Mouse (Mus musculus): Measurements from ENCODE around the gene Pank2.
"Not testable (repeated sequence)": the region's sequence is repeated elsewhere in the genome, so short reads cannot be mapped to it uniquely, and the experiment has no call there.

Gene Pank2

GRCm38 (mm10) chr2:131260544-131261307 lies 1.6 kb upstream of the Pank2 start:
- no peak for DNase-seq (ENCODE audit: low spot score)

- DNase-seq (ENCODE audit: low spot score): no peak
These were observed 648 bp upstream of the Pank2 start for GRCm38 (mm10) chr2:131261481-131262212.

- no peak for DNase-seq (ENCODE audit: low spot score)
These were observed 680 bp downstream of the Pank2 start for GRCm38 (mm10) chr2:131262680-131263670.

GRCm38 (mm10) chr2:131264027-131264426 lies 1.7 kb downstream of the Pank2 start:
- no peak for DNase-seq (ENCODE audit: low spot score)

- DNase-seq (ENCODE audit: low spot score): no peak
These were observed 2.8 kb downstream of the Pank2 start for GRCm38 (mm10) chr2:131265056-131265455.

- DNase-seq (ENCODE audit: low spot score): no peak
These were observed 13.2 kb downstream of the Pank2 start for GRCm38 (mm10) chr2:131275493-131275892.

GRCm38 (mm10) chr2:131276722-131277121 lies 14.4 kb downstream of the Pank2 start:
- DNase-seq (ENCODE audit: low spot score): no peak

- no peak for DNase-seq (ENCODE audit: low spot score)
These were observed 19.3 kb downstream of the Pank2 start for GRCm38 (mm10) chr2:131281596-131281995.

- no peak for DNase-seq (ENCODE audit: low spot score)
These were observed 24.0 kb downstream of the Pank2 start for GRCm38 (mm10) chr2:131286276-131286675.

- no peak for DNase-seq (ENCODE audit: low spot score)
These were observed 28.4 kb downstream of the Pank2 start for GRCm38 (mm10) chr2:131290669-131291068.

GRCm38 (mm10) chr2:131296746-131297261 lies 34.5 kb downstream of the Pank2 start:
- DNase-seq (ENCODE audit: low spot score): no peak

GRCm38 (mm10) chr2:131298674-131299073 lies 36.4 kb downstream of the Pank2 start:
- not testable (repeated sequence) for DNase-seq (ENCODE audit: low spot score)

GRCm38 (mm10) chr2:131300485-131300884 lies 38.2 kb downstream of the Pank2 start:
- DNase-seq (ENCODE audit: low spot score): no peak

GRCm38 (mm10) chr2:131301635-131302034 lies 39.3 kb downstream of the Pank2 start:
- no peak for DNase-seq (ENCODE audit: low spot score)

- no peak for DNase-seq (ENCODE audit: low spot score)
These were observed 42.2 kb downstream of the Pank2 start for GRCm38 (mm10) chr2:131304497-131304896.

- DNase-seq (ENCODE audit: low spot score): not testable (repeated sequence)
These were observed 42.9 kb downstream of the Pank2 start for GRCm38 (mm10) chr2:131305226-131305625.

- DNase-seq (ENCODE audit: low spot score): no peak
These were observed 45.1 kb downstream of the Pank2 start for GRCm38 (mm10) chr2:131307391-131307790.

GRCm38 (mm10) chr2:131307822-131308221 lies 45.5 kb downstream of the Pank2 start:
- no peak for DNase-seq (ENCODE audit: low spot score)

- DNase-seq (ENCODE audit: low spot score): no peak
These were observed 47.0 kb downstream of the Pank2 start for GRCm38 (mm10) chr2:131309296-131309695.

GRCm38 (mm10) chr2:131316167-131316566 lies 53.9 kb downstream of the Pank2 start:
- DNase-seq (ENCODE audit: low spot score): no peak

GRCm38 (mm10) chr2:131319401-131319800 lies 57.1 kb downstream of the Pank2 start:
- DNase-seq (ENCODE audit: low spot score): no peak

- not testable (repeated sequence) for DNase-seq (ENCODE audit: low spot score)
These were observed 58.9 kb downstream of the Pank2 start for GRCm38 (mm10) chr2:131321192-131321591.

Data from ovary, postnatal 10 days (tissue).